ENCODE assay signal across 8 mouse cellular contexts in genomic region chr12:110706337-110707231, GRCm38 (mm10). TPM values are rescaled to one million over a fixed set of nuclear protein-coding genes. Genes with fewer than 3 reads are reported as not detected.
A peak's percentile ranks its signal among the peaks of the same experiment; 100 is the strongest.
DNase-seq lines count a peak whose midpoint lies in the region; ATAC-seq lines count a peak whose summit lies in the region.

No protein-coding gene starts in this region.

- ATAC-seq in forebrain, embryonic 13.5 days, result peak; percentile 67; the same call in 1 of the 2 replicates
- ATAC-seq in stomach, embryonic 14.5 days (ENCODE audit: insufficient number of reproducible peaks, insufficient read depth, low FRiP score, low read depth), result peak; percentile 64; the same call in 1 of the 2 replicates

- peaks cover 14% of the 10 kb centered on the region for H3K4me1 ChIP-seq in forebrain, embryonic 13.5 days
- H3K4me1 ChIP-seq in limb, embryonic 10.5 days, result peaks cover 13% of the 10 kb centered on the region
- no peaks in the 10 kb centered on the region for H3K4me1 ChIP-seq in stomach, embryonic 14.5 days (ENCODE audit: control insufficient read depth, insufficient read depth, low read length)

- H3K27me3 ChIP-seq in forebrain, embryonic 13.5 days, result no peaks in the 10 kb centered on the region
- peaks cover 13% of the 10 kb centered on the region; the same call in 1 of the 2 replicates for H3K27me3 ChIP-seq in limb, embryonic 10.5 days (ENCODE audit: low read depth, poor library complexity, severe bottlenecking)
- no peaks in the 10 kb centered on the region for H3K27me3 ChIP-seq in stomach, embryonic 14.5 days (ENCODE audit: control insufficient read depth, insufficient read depth, low read length)

- H3K9ac ChIP-seq in forebrain, embryonic 13.5 days, result peak overlapping the region; percentile 50
- H3K9ac ChIP-seq in stomach, embryonic 14.5 days (replicated peaks; ENCODE audit: low read depth, low read length), result no peak overlapping the region; the same call in 1 of the 2 replicates

- peak overlapping the region; percentile 64 for H3K4me2 ChIP-seq in forebrain, embryonic 13.5 days
- H3K4me2 ChIP-seq in stomach, embryonic 14.5 days (replicated peaks; ENCODE audit: low read depth, low read length), result peak overlapping the region; percentile 59

- WGBS in forebrain, embryonic 13.5 days, result 1% methylated on average over 27 of the region's 27 CpGs
- 2% methylated on average over 27 of the region's 27 CpGs for WGBS in limb, embryonic 10.5 days
- WGBS in stomach, embryonic 14.5 days, result 1% methylated on average over 27 of the region's 27 CpGs

- peak overlapping the region; percentile 35 for H3K4me3 ChIP-seq in forebrain, embryonic 13.5 days
- peak overlapping the region; percentile 53 for H3K4me3 ChIP-seq in limb, embryonic 10.5 days
- peak overlapping the region; percentile 20 for H3K4me3 ChIP-seq in stomach, embryonic 14.5 days (ENCODE audit: low read depth, low read length)

- no peaks in the 10 kb centered on the region for H3K36me3 ChIP-seq in forebrain, embryonic 13.5 days (ENCODE audit: poor library complexity, severe bottlenecking)
- no peaks in the 10 kb centered on the region for H3K36me3 ChIP-seq in limb, embryonic 10.5 days
- no peaks in the 10 kb centered on the region for H3K36me3 ChIP-seq in stomach, embryonic 14.5 days (ENCODE audit: control insufficient read depth, insufficient read depth, low read length)

- no peaks in the 10 kb centered on the region for H3K9me3 ChIP-seq in forebrain, embryonic 13.5 days (replicated peaks)
- no peaks in the 10 kb centered on the region for H3K9me3 ChIP-seq in limb, embryonic 10.5 days (replicated peaks)
- H3K9me3 ChIP-seq in stomach, embryonic 14.5 days (ENCODE audit: control insufficient read depth, low read depth, low read length), result no peaks in the 10 kb centered on the region

- peak; percentile 53 to 54 for DNase-seq in cerebellum, adult 18-20 months
- DNase-seq in cerebellum, postnatal 4 days (ENCODE audit: low spot score in 2 of 2), result no peak
- DNase-seq in adrenal gland, postnatal 25 days, result peak; percentile 67
- peak; percentile 70 for DNase-seq in heart, postnatal 4 days
- peak; percentile 73 for DNase-seq in limb, embryonic 10.5 days (ENCODE audit: low spot score)
- DNase-seq in mesoderm, embryonic 11.5 days (ENCODE audit: low read depth, low spot score), result peak; percentile 61

- H3K27ac ChIP-seq in forebrain, embryonic 13.5 days, result peak overlapping the region; percentile 16
- peak overlapping the region; percentile 36; the same call in 1 of the 2 replicates for H3K27ac ChIP-seq in limb, embryonic 10.5 days
- H3K27ac ChIP-seq in stomach, embryonic 14.5 days (ENCODE audit: low read length), result no peak overlapping the region

RNA-seq across cellular contexts. Expression of gene Hsp90aa1, which starts 4.1 kb away (rescaled TPM):
- total RNA-seq in adrenal gland, postnatal 25 days (2021), result 462 and 716 TPM in 2 replicates
- 1,477 and 1,490 TPM in 2 replicates for polyA plus RNA-seq in forebrain, embryonic 13.5 days (2015; fragmentation: Nextera tagmentation; extraction: Ambion mirVana)
- 100 to 1,000 TPM; 275 to 295 TPM for total RNA-seq in heart, postnatal 4 days (2021)
- polyA plus RNA-seq in limb, embryonic 10.5 days (2016; fragmentation: Nextera tagmentation; extraction: Ambion mirVana), result 1,005 and 1,256 TPM in 2 replicates
- polyA plus RNA-seq in stomach, embryonic 14.5 days (2014; fragmentation: Nextera tagmentation; extraction: Ambion mirVana), result 825 and 887 TPM in 2 replicates

RNA-seq across cellular contexts. Expression of gene 1700001K19Rik, which starts 24.2 kb away (rescaled TPM):
- not detected in 2 replicates for total RNA-seq in adrenal gland, postnatal 25 days (2021)
- polyA plus RNA-seq in forebrain, embryonic 13.5 days (2015; fragmentation: Nextera tagmentation; extraction: Ambion mirVana), result 0.25 and 0.53 TPM in 2 replicates
- total RNA-seq in heart, postnatal 4 days (2021), result not detected
- polyA plus RNA-seq in limb, embryonic 10.5 days (2016; fragmentation: Nextera tagmentation; extraction: Ambion mirVana), result not detected in 2 replicates
- not detected in 2 replicates for polyA plus RNA-seq in stomach, embryonic 14.5 days (2014; fragmentation: Nextera tagmentation; extraction: Ambion mirVana)

RNA-seq across cellular contexts. Expression of gene Wdr20, which starts 31.2 kb away (rescaled TPM):
- total RNA-seq in adrenal gland, postnatal 25 days (2021), result 40.7 and 51.1 TPM in 2 replicates
- 26.9 and 29.9 TPM in 2 replicates for polyA plus RNA-seq in forebrain, embryonic 13.5 days (2015; fragmentation: Nextera tagmentation; extraction: Ambion mirVana)
- 10 to 100 TPM; 33.7 to 35.2 TPM for total RNA-seq in heart, postnatal 4 days (2021)
- 24.8 and 27.0 TPM in 2 replicates for polyA plus RNA-seq in limb, embryonic 10.5 days (2016; fragmentation: Nextera tagmentation; extraction: Ambion mirVana)
- 25.1 and 27.6 TPM in 2 replicates for polyA plus RNA-seq in stomach, embryonic 14.5 days (2014; fragmentation: Nextera tagmentation; extraction: Ambion mirVana)

Comparison
In these comparisons a context has a peak if more than half of its experiments do, and no peak if none do; other contexts are left out.
1. DNase-seq: peak in cerebellum, adult 18-20 months (2 of 2), adrenal gland, postnatal 25 days (single experiment), heart, postnatal 4 days (single experiment), limb, embryonic 10.5 days (single experiment) and mesoderm, embryonic 11.5 days (single experiment); none in cerebellum, postnatal 4 days (0 of 2).
2. Peak in every context shown above with its lines, with median percentiles within 50 percentile points of each other: H3K4me3 ChIP-seq.